Mouse (Mus musculus) ES-Bruce4 (cell line): ENCODE data around the gene Zcchc13. TPM values are rescaled to one million over a fixed set of nuclear protein-coding genes. Genes with fewer than 3 reads are reported as not detected.

ENCODE experiments used
- H3K27ac ChIP-seq: 2 replicates; pipeline ENCODE4 v1.5.1; 2012; ENCODE audit warnings: low read length, inconsistent platforms; ENCODE audit not compliant: insufficient read depth
- H3K27me3 ChIP-seq: 2 replicates; pipeline ENCODE4 v1.6.1; 2012; ENCODE audit warnings: mild to moderate bottlenecking, low read length, inconsistent platforms; ENCODE audit not compliant: control insufficient read depth, poor library complexity, insufficient read depth, severe bottlenecking
- H3K36me3 ChIP-seq: 2 replicates; pipeline ENCODE4 v1.6.1; 2012; ENCODE audit warnings: inconsistent platforms, mild to moderate bottlenecking, low read length, moderate library complexity; ENCODE audit not compliant: control insufficient read depth, poor library complexity, insufficient read depth, severe bottlenecking
- H3K4me1 ChIP-seq: one replicate; pipeline ENCODE4 v1.8.1; 2011; ENCODE audit warnings: low read length; ENCODE audit not compliant: control insufficient read depth, insufficient read depth
- H3K4me3 ChIP-seq: 2 replicates; pipeline ENCODE4 v1.5.1; 2011; ENCODE audit warnings: low read depth, mild to moderate bottlenecking, low read length
- H3K9ac ChIP-seq: 2 replicates; pipeline ENCODE4 v1.6.1; 2012; ENCODE audit warnings: low read depth, mild to moderate bottlenecking, inconsistent platforms; ENCODE audit not compliant: poor library complexity, severe bottlenecking
- H3K9me3 ChIP-seq: replicated peaks from 2 replicates; pipeline ENCODE4 v1.6.1; 2012; ENCODE audit warnings: mild to moderate bottlenecking, low read length, inconsistent platforms; ENCODE audit not compliant: control insufficient read depth, poor library complexity, insufficient read depth, severe bottlenecking
- CTCF ChIP-seq: IDR thresholded peaks from one replicate; pipeline ENCODE4 v1.8.1; 2011; ENCODE audit warnings: low read depth, low read length
- EP300 ChIP-seq: IDR thresholded peaks from 2 replicates; pipeline ENCODE4 v1.6.1; 2011; ENCODE audit warnings: low read depth, low read length; ENCODE audit not compliant: insufficient read depth
- POLR2A ChIP-seq: IDR thresholded peaks from one replicate; pipeline ENCODE4 v1.8.1; 2011; ENCODE audit warnings: low read length; ENCODE audit not compliant: insufficient read depth
- polyA plus RNA-seq: library from polyadenylated mRNA; stranded (reverse); fragments of >200 nt; gene quantifications from 2 replicates; pipeline ENCODE4 v1.2.4, GENCODE M21; 2011; ENCODE audit warnings: low read depth; ENCODE audit not compliant: missing spikeins, insufficient read depth, insufficient read length

Zcchc13 gene
- polyA plus RNA-seq, 1 experiment: not detected

DNA sequence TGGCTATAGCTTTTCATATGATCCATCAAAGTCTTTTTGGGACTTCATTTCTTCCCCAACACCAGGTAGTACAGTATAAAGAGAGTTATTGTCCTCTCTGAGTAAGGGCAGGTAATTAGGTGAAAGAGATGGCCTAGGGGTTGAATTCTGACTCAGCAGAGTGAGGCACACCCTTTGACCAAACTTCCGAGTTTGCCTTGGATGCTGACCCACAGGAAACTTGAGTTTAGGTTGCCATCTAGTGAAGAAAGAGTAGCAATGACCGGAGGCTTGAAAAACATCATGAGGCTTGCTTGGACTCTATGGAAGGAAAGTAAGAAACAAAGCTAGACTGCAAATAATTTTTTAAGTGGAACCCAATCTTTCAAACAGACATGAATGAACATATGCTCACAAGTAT lies 44.3 kb downstream of the Zcchc13 start:
- no peaks in the 10 kb centered on the region for H3K4me1 ChIP-seq
- no peaks in the 10 kb centered on the region for H3K9me3 ChIP-seq
- no peak overlapping the region for H3K27ac ChIP-seq
- H3K4me3 ChIP-seq: no peak overlapping the region
- TF ChIP-seq EP300 (no peak), POLR2A (no peak), CTCF (no peak)
- H3K27me3 ChIP-seq: no peaks in the 10 kb centered on the region
- no peak overlapping the region for H3K9ac ChIP-seq
- no peaks in the 10 kb centered on the region for H3K36me3 ChIP-seq

Other genes with a start within 250 kb of the Zcchc13 start
- gene Tsx, start 216.1 kb upstream of the Zcchc13 start, polyA plus RNA-seq: 0.75 and 0.84 TPM in 2 replicates
- gene Gm26992, start 208.6 kb upstream of the Zcchc13 start, polyA plus RNA-seq: not detected in 2 replicates
- gene Slc16a2, start 191.4 kb downstream of the Zcchc13 start, polyA plus RNA-seq: 12.1 and 14.2 TPM in 2 replicates